Mouse (Mus musculus) yolk sac, embryonic 10.5 days (tissue): ENCODE measurements around the gene Tob2.

Experiments used
- DNase-seq: peaks from one replicate; pipeline ENCODE4 v3.0.0-alpha.2; 2017; ENCODE audit warnings: low spot score

Gene Tob2

GRCm38 (mm10) chr15:81858517-81859329 is at the start of gene Tob2:
TSS of gene Tob2 (minus strand) at chr15:81858796.
- peak; percentile 64 for DNase-seq

- DNase-seq: no peak
Observed at GRCm38 (mm10) chr15:81907953-81908352, 49.4 kb upstream of the Tob2 start.

- DNase-seq: no peak
Observed at GRCm38 (mm10) chr15:81904939-81905338, 46.3 kb upstream of the Tob2 start.

- DNase-seq: no peak
Observed at GRCm38 (mm10) chr15:81898751-81899150, 40.2 kb upstream of the Tob2 start.

GRCm38 (mm10) chr15:81897607-81898285 is 39.1 kb upstream of the Tob2 start:
- peak; percentile 49 for DNase-seq

- no peak for DNase-seq
Observed at GRCm38 (mm10) chr15:81896407-81896806, 37.8 kb upstream of the Tob2 start.

- DNase-seq: no peak
Observed at GRCm38 (mm10) chr15:81894002-81894401, 35.4 kb upstream of the Tob2 start.

GRCm38 (mm10) chr15:81891822-81892580 is 33.4 kb upstream of the Tob2 start:
- DNase-seq: peak; percentile 65

GRCm38 (mm10) chr15:81891140-81891802 is 32.7 kb upstream of the Tob2 start:
- no peak for DNase-seq

- DNase-seq: no peak
Observed at GRCm38 (mm10) chr15:81889175-81889574, 30.6 kb upstream of the Tob2 start.

- DNase-seq: no peak
Observed at GRCm38 (mm10) chr15:81886795-81887550, 28.4 kb upstream of the Tob2 start.

GRCm38 (mm10) chr15:81885418-81885934 is 26.9 kb upstream of the Tob2 start:
- no peak for DNase-seq

GRCm38 (mm10) chr15:81882348-81882747 is 23.8 kb upstream of the Tob2 start:
- DNase-seq: peak; percentile 33

- DNase-seq: no peak
Observed at GRCm38 (mm10) chr15:81879531-81880401, 21.2 kb upstream of the Tob2 start.

- DNase-seq: peak; percentile 99
Observed at GRCm38 (mm10) chr15:81872262-81873136, 13.9 kb upstream of the Tob2 start, which contains the start of gene Aco2. TSS of gene Aco2 (plus strand) at chr15:81872309.

GRCm38 (mm10) chr15:81871604-81872261 is 13.1 kb upstream of the Tob2 start, which contains the start of gene Phf5a:
TSS of gene Phf5a (minus strand) at chr15:81871911.
- DNase-seq: peak; percentile 96

GRCm38 (mm10) chr15:81869985-81870384 is 11.4 kb upstream of the Tob2 start:
- DNase-seq: no peak

- DNase-seq: no peak
Observed at GRCm38 (mm10) chr15:81864238-81864637, 5.6 kb upstream of the Tob2 start.
